Mouse (Mus musculus): ENCODE data around the gene Ss18l2. TPM values are rescaled to one million over a fixed set of nuclear protein-coding genes. Genes with fewer than 3 reads are reported as not detected.

Gene Ss18l2
- polyA plus RNA-seq, 1 experiment from 2014 or later: 152 TPM

DNA sequence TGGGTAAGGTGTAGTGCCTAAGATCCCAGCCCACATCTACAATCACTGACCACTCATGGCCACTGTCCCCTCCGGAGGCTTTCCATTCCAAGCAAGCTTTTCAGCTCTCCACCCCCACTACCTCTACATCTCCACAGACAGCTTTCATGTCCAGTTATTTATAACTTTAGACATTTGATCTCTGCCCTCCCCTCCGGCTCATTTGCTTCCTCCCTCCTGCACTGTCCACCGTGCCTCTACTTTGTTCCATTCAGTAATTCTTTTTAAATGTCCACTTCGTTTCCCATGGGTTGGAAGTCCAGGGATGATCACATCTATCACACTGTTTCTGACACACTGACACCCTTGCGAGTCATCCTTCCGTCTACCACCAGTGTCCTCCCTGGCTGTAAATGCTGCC lies 2.3 kb upstream of the Ss18l2 start:
- 53% methylated on average over 6 of the region's 6 CpGs for WGBS
- H3K27me3 ChIP-seq (replicated peaks; ENCODE audit: control insufficient read depth, insufficient read depth, low read length): no peaks in the 10 kb centered on the region
- no peak overlapping the region for H3K4me2 ChIP-seq (ENCODE audit: low read length)
- H3K27ac ChIP-seq (ENCODE audit: low read depth): no peak overlapping the region
- ATAC-seq (replicated peaks; ENCODE audit: low FRiP score, low TSS enrichment, low read depth) (no peak), DNase-seq (ENCODE audit: low spot score) (no peak)
- no peak overlapping the region for H3K9ac ChIP-seq (ENCODE audit: low read length)
- no peaks in the 10 kb centered on the region for H3K9me3 ChIP-seq (ENCODE audit: control insufficient read depth, low read length)
- H3K36me3 ChIP-seq (ENCODE audit: control insufficient read depth, insufficient read depth, low read length): peaks cover 5% of the 10 kb centered on the region
- H3K4me3 ChIP-seq (ENCODE audit: low read depth, low read length): no peak overlapping the region
- H3K4me1 ChIP-seq (replicated peaks; ENCODE audit: control insufficient read depth, insufficient read depth, low read length): peaks cover 29% of the 10 kb centered on the region

GRCm38 (mm10) chr9:121708506-121709486 lies 1.3 kb upstream of the Ss18l2 start:
- Histone ChIP-seq H3K4me2 (ENCODE audit: low read length) (no peak overlapping the region), H3K4me3 (ENCODE audit: low read depth, low read length) (no peak overlapping the region), H3K9ac (ENCODE audit: low read length) (no peak overlapping the region), H3K27ac (ENCODE audit: low read depth) (no peak overlapping the region), H3K27me3 (replicated peaks; ENCODE audit: control insufficient read depth, insufficient read depth, low read length) (no peaks in the 10 kb centered on the region), H3K9me3 (ENCODE audit: control insufficient read depth, low read length) (no peaks in the 10 kb centered on the region), H3K4me1 (replicated peaks; ENCODE audit: control insufficient read depth, insufficient read depth, low read length) (peaks cover 27% of the 10 kb centered on the region), H3K36me3 (ENCODE audit: control insufficient read depth, insufficient read depth, low read length) (peaks cover 14% of the 10 kb centered on the region)
- DNase-seq (ENCODE audit: low spot score): no peak
- 65% methylated on average over 7 of the region's 7 CpGs for whole genome bisulfite sequencing
- no peak for ATAC-seq (replicated peaks; ENCODE audit: low FRiP score, low TSS enrichment, low read depth)

GRCm38 (mm10) chr9:121710584-121710975 lies 451 bp downstream of the Ss18l2 start:
- Histone ChIP-seq H3K9ac (ENCODE audit: low read length) (peak overlapping the region; percentile 94), H3K4me2 (ENCODE audit: low read length) (peak overlapping the region; percentile 86), H3K36me3 (ENCODE audit: control insufficient read depth, insufficient read depth, low read length) (peaks cover 14% of the 10 kb centered on the region), H3K27ac (ENCODE audit: low read depth) (peak overlapping the region; percentile 91), H3K4me3 (ENCODE audit: low read depth, low read length) (peak overlapping the region; percentile 97), H3K4me1 (replicated peaks; ENCODE audit: control insufficient read depth, insufficient read depth, low read length) (peaks cover 16% of the 10 kb centered on the region), H3K27me3 (replicated peaks; ENCODE audit: control insufficient read depth, insufficient read depth, low read length) (no peaks in the 10 kb centered on the region), H3K9me3 (ENCODE audit: control insufficient read depth, low read length) (no peaks in the 10 kb centered on the region)
- under 1% methylated on average over 18 of the region's 18 CpGs for WGBS
- DNase-seq (ENCODE audit: low spot score) (no peak), ATAC-seq (replicated peaks; ENCODE audit: low FRiP score, low TSS enrichment, low read depth) (peak; percentile 45)

GRCm38 (mm10) chr9:121717048-121717447 lies 6.9 kb downstream of the Ss18l2 start:
- no peak for ATAC-seq (replicated peaks; ENCODE audit: low FRiP score, low TSS enrichment, low read depth)
- H3K27ac ChIP-seq (ENCODE audit: low read depth): no peak overlapping the region
- H3K9ac ChIP-seq (ENCODE audit: low read length): no peak overlapping the region
- no peak overlapping the region for H3K4me2 ChIP-seq (ENCODE audit: low read length)
- WGBS: 85% methylated on average over 2 of the region's 2 CpGs
- peaks cover 9% of the 10 kb centered on the region for H3K4me1 ChIP-seq (replicated peaks; ENCODE audit: control insufficient read depth, insufficient read depth, low read length)
- H3K9me3 ChIP-seq (ENCODE audit: control insufficient read depth, low read length): no peaks in the 10 kb centered on the region
- H3K36me3 ChIP-seq (ENCODE audit: control insufficient read depth, insufficient read depth, low read length): peaks cover 14% of the 10 kb centered on the region
- no peaks in the 10 kb centered on the region for H3K27me3 ChIP-seq (replicated peaks; ENCODE audit: control insufficient read depth, insufficient read depth, low read length)
- no peak overlapping the region for H3K4me3 ChIP-seq (ENCODE audit: low read depth, low read length)
- no peak for DNase-seq (ENCODE audit: low spot score)

DNA sequence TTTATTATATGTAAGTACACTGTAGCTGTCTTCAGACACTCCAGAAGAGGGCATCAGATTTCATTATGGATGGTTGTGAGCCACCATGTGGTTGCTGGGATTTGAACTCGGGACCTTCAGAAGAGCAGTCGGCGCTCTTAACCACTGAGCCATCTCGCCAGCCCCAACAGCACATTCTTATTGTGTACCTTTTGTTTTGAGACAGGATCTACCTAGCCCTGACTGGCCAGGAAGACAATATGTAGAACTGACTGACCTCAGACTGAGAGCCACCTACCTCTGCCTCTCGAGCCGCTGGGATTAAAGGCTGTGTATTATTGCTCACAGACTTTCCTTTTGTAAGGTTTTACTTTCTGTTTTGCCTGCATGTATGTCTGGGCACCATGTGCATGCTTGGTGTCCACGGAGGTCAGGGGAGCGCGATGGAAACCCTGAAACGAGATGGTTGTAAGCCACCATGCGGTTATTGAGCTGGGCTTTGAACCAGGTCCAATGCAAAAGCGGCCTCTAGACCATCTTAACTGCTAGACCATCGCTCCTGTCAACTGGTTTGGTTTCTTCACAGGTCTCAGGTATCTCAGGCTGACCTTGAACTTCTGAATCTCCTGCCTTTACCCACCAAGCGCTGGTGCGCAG lies 8.1 kb downstream of the Ss18l2 start:
- H3K4me3 ChIP-seq (ENCODE audit: low read depth, low read length): peak overlapping the region; percentile 53

DNA sequence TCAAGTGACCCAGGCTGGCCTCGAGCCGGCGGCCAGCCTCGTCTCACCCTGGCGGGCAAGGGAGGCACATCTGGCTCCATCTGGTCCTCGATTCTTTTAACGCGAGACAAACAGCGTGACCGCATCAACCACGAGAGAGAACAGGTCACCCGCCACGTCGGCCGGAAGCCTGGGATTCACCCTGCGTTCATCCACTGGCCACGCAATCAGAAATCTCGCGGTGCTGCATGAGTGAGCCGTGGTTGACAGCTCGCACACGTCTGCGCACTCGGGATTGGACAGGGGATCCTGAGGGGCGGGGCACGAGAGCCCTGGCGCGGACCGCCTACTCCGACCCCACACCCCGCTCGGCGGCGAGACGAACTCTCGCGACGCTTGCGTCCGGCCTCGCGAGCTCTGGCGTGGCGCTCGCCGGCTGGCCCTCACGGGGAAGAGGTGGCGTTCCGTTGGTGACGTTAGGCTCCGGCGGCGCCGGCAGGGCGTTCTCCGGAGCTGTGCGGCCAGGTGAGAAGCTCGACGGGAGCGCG lies 8.7 kb downstream of the Ss18l2 start, which contains the start of gene Nktr:
Gene Nktr (plus strand): TSS at position 378 of the 527 bp plus-strand sequence.
- Histone ChIP-seq H3K4me1 (replicated peaks; ENCODE audit: control insufficient read depth, insufficient read depth, low read length) (peaks cover 9% of the 10 kb centered on the region), H3K27ac (ENCODE audit: low read depth) (peak within 1 kb of the TSS; percentile 95), H3K4me2 (ENCODE audit: low read length) (peak within 1 kb of the TSS; percentile 76), H3K9me3 (ENCODE audit: control insufficient read depth, low read length) (no peaks in the 10 kb centered on the region), H3K4me3 (ENCODE audit: low read depth, low read length) (peak within 1 kb of the TSS; percentile 53), H3K27me3 (replicated peaks; ENCODE audit: control insufficient read depth, insufficient read depth, low read length) (no peaks in the 10 kb centered on the region), H3K36me3 (ENCODE audit: control insufficient read depth, insufficient read depth, low read length) (no peaks in the 10 kb centered on the region), H3K9ac (ENCODE audit: low read length) (peak within 1 kb of the TSS; percentile 82)
- WGBS: under 1% methylated on average over 53 of the region's 61 CpGs
- ATAC-seq (replicated peaks; ENCODE audit: low FRiP score, low TSS enrichment, low read depth) (peak; percentile 98), DNase-seq (ENCODE audit: low spot score) (peak; percentile 94)

More for the DNA sequence above, 8.1 kb downstream of the Ss18l2 start:
- peak overlapping the region; percentile 76 for H3K4me2 ChIP-seq (ENCODE audit: low read length)
- H3K9ac ChIP-seq (ENCODE audit: low read length): peak overlapping the region; percentile 79
- WGBS: 69% methylated on average over 15 of the region's 15 CpGs
- peaks cover 6% of the 10 kb centered on the region; the same call in 1 of the 2 replicates for H3K36me3 ChIP-seq (ENCODE audit: control insufficient read depth, insufficient read depth, low read length)
- no peak; the same call in 1 of the 2 replicates for ATAC-seq (replicated peaks; ENCODE audit: low FRiP score, low TSS enrichment, low read depth)
- H3K27ac ChIP-seq (ENCODE audit: low read depth): peak overlapping the region; percentile 95
- DNase-seq (ENCODE audit: low spot score): peak; percentile 54
- H3K9me3 ChIP-seq (ENCODE audit: control insufficient read depth, low read length): no peaks in the 10 kb centered on the region
- H3K4me1 ChIP-seq (replicated peaks; ENCODE audit: control insufficient read depth, insufficient read depth, low read length): peaks cover 9% of the 10 kb centered on the region
- no peaks in the 10 kb centered on the region for H3K27me3 ChIP-seq (replicated peaks; ENCODE audit: control insufficient read depth, insufficient read depth, low read length)

DNA sequence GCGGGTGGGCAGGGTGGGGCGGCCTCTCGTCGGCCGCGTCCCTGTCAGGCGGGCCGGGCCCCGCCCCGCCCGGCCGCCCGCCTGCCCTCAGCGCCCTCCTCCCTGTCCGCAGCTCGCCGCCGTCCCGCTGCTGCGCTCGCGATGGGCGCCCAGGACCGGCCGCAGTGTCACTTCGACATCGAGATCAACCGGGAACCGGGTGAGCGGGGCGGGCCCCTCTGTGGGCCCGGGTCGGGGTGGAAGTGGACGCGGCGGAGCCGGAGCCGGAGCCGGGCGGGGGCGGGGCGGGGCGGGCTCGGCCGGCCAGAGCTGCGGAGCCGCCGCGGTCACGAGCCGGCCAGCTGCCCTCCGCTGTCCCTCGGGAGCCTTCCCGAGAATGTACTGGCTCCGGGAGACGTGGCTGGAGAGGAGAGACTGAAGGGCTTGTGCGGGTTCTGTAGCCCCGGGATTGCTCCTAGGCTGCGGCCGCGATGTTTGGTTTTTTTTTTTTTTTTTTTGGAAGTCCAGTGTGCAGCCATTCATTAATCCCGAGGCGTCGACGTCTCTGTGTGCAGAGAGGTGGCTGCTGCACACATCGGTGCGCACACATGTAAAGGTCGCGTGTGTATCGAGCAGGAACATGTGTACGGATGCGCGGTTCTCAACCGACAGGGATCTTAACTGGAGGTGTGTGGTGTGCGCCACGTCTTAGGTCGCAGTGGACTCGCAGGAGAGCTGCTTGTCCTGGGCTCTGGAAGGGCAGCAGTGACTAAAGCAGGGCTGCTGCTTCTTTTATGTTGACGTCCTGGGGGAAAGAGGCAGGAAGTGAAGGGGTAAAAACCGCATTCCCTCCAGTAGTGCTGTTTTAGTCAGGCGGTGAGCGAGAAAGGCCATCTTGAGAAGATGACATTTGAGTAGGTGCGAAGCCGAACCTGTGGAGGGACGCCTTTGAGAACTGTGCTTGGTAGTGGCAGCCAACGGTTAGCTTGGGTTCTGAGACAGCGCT lies 9.5 kb downstream of the Ss18l2 start:
- under 1% methylated on average over 72 of the region's 87 CpGs for WGBS
- H3K4me1 ChIP-seq (replicated peaks; ENCODE audit: control insufficient read depth, insufficient read depth, low read length): peaks cover 9% of the 10 kb centered on the region
- H3K4me2 ChIP-seq (ENCODE audit: low read length): peak overlapping the region; percentile 64
- ATAC-seq (replicated peaks; ENCODE audit: low FRiP score, low TSS enrichment, low read depth) (peak; percentile 75), DNase-seq (ENCODE audit: low spot score) (peak; percentile 84)
- H3K27ac ChIP-seq (ENCODE audit: low read depth): peak overlapping the region; percentile 95
- no peaks in the 10 kb centered on the region for H3K9me3 ChIP-seq (ENCODE audit: control insufficient read depth, low read length)
- no peaks in the 10 kb centered on the region for H3K27me3 ChIP-seq (replicated peaks; ENCODE audit: control insufficient read depth, insufficient read depth, low read length)
- peak overlapping the region; percentile 53 for H3K4me3 ChIP-seq (ENCODE audit: low read depth, low read length)
- H3K9ac ChIP-seq (ENCODE audit: low read length): peak overlapping the region; percentile 82
- H3K36me3 ChIP-seq (ENCODE audit: control insufficient read depth, insufficient read depth, low read length): no peaks in the 10 kb centered on the region

Measured in intestine, embryonic 14.5 days (tissue).